Mouse (Mus musculus) olfactory bulb, adult 2 months (tissue): ENCODE measurements around the gene Spdl1.

Experiments
- CTCF ChIP-seq: fragments of 200-500 bp; IDR thresholded peaks from 2 replicates; pipeline ENCODE4 v1.5.1; 2012; ENCODE audit warnings: low read depth, mild to moderate bottlenecking, low read length, moderate library complexity; ENCODE audit not compliant: insufficient read depth
- POLR2A ChIP-seq: fragments of 200-500 bp; IDR thresholded peaks from 2 replicates; pipeline ENCODE4 v1.6.1; 2012; ENCODE audit warnings: mild to moderate bottlenecking, low read depth, low read length, moderate library complexity; ENCODE audit not compliant: insufficient read depth

GRCm38 (mm10) chr11:34770666-34771065 is 62.8 kb downstream of the Spdl1 start:
- no peak for TF ChIP-seq CTCF
- no peak for TF ChIP-seq POLR2A
